Mouse (Mus musculus) heart, embryonic 13.5 days (tissue): ENCODE measurements around the gene Trio. TPM values are rescaled to one million over a fixed set of nuclear protein-coding genes. Genes with fewer than 3 reads are reported as not detected.

Source experiments
- ATAC-seq: fragments of 200-750 bp; cut with Nextera tagmentation; 2 replicates; pipeline ENCODE4 v1.8.0; 2017; ENCODE audit warnings: moderate TSS enrichment; ENCODE audit not compliant: insufficient number of reproducible peaks, low FRiP score, low TSS enrichment; ENCODE audit errors: extremely low read depth
- H3K27ac ChIP-seq: fragments of 300-500 bp; sonication (generic); replicated peaks from 2 replicates; pipeline ENCODE4 v1.5.1; 2015; ENCODE audit warnings: moderate library complexity, mild to moderate bottlenecking, inconsistent platforms
- H3K27me3 ChIP-seq: fragments of 300-500 bp; sonication (generic); replicated peaks from 2 replicates; pipeline ENCODE4 v1.6.1; 2015; ENCODE audit warnings: mild to moderate bottlenecking, inconsistent platforms
- H3K36me3 ChIP-seq: fragments of 300-500 bp; sonication (generic); 2 replicates; pipeline ENCODE4 v1.6.1; 2015; ENCODE audit warnings: mild to moderate bottlenecking, inconsistent platforms
- H3K4me1 ChIP-seq: fragments of 300-500 bp; sonication (generic); 2 replicates; pipeline ENCODE4 v1.6.1; 2015; ENCODE audit warnings: inconsistent platforms
- H3K4me2 ChIP-seq: fragments of 300-500 bp; sonication (generic); 2 replicates; pipeline ENCODE4 v1.6.1; 2015; ENCODE audit warnings: inconsistent platforms, mild to moderate bottlenecking, moderate library complexity
- H3K4me3 ChIP-seq: fragments of 300-500 bp; sonication (generic); 2 replicates; pipeline ENCODE4 v1.5.1; 2015; ENCODE audit warnings: moderate library complexity, mild to moderate bottlenecking, inconsistent platforms
- H3K9ac ChIP-seq: fragments of 300-500 bp; sonication (generic); 2 replicates; pipeline ENCODE4 v1.6.1; 2015; ENCODE audit warnings: inconsistent platforms, mild to moderate bottlenecking, moderate library complexity
- H3K9me3 ChIP-seq: fragments of 300-500 bp; sonication (generic); 2 replicates; pipeline ENCODE4 v1.6.1; 2016; ENCODE audit warnings: inconsistent platforms
- whole genome bisulfite sequencing: fragments of 180-500 bp; shearing (Covaris S2); methylation state at CpG from one replicate; pipeline ENCODE4 v1.1.7; 2015; ENCODE audit warnings: mixed read lengths; 5-methylcytosine and 5-hydroxymethylcytosine counted together
- polyA plus RNA-seq: library from polyadenylated mRNA; unstranded; fragments of >200 nt; fragmentation: Nextera tagmentation; extraction: Ambion mirVana; gene quantifications from 2 replicates; pipeline ENCODE4 v1.2.1, GENCODE M21; 2015

Gene Trio
- polyA plus RNA-seq, 1 experiment from 2014 or later = 17.5 TPM

DNA sequence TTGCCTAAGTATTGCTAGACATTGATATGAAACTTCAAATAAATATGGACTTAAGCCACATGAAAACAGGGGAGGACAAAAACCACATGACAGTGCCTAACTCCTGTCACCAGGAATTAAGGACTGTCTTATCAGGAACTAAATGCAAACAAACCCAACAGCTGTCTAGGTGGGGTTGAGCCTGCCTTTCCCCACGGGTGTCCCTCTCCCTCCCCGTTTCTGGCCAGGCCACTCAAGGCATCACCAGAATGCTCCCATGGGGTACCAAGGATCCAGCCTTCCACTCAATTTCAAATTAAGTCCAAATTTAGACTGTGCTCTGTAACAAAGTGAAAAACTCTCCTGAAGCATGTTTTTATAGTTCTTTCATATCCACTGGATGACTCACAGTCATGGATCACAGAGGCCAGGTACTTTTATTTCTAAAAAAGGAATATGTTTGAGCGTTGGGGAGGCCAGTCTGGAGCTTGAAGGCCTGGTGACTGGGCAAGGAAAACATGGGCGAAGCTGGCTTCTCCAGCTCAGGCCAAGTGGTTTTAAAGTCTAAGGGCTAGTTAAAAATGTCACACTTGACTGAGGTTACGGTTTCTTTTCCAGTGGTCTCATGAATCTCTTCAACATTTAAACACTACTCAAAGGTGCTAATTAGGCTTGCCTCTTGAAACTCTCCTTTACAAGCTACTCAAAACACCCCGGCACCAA lies 33.6 kb downstream of the Trio start:
- peaks cover 99% of the 10 kb centered on the region for H3K4me1 ChIP-seq
- H3K27ac ChIP-seq = peak overlapping the region; percentile 32; the same call in 1 of the 2 replicates
- WGBS = 45% methylated on average over 6 of the region's 6 CpGs
- no peak overlapping the region for H3K4me3 ChIP-seq
- no peak for ATAC-seq
- no peak overlapping the region for H3K4me2 ChIP-seq
- peaks cover 5% of the 10 kb centered on the region for H3K36me3 ChIP-seq
- H3K27me3 ChIP-seq = no peaks in the 10 kb centered on the region
- no peaks in the 10 kb centered on the region for H3K9me3 ChIP-seq
- no peak overlapping the region for H3K9ac ChIP-seq

- Histone ChIP-seq H3K27ac (no peak overlapping the region), H3K36me3 (peaks cover 3% of the 10 kb centered on the region), H3K27me3 (no peaks in the 10 kb centered on the region), H3K4me2 (no peak overlapping the region), H3K9ac (no peak overlapping the region), H3K4me1 (peaks cover 98% of the 10 kb centered on the region), H3K9me3 (no peaks in the 10 kb centered on the region), H3K4me3 (no peak overlapping the region)
- 62% methylated on average over 17 of the region's 17 CpGs for WGBS
- no peak for ATAC-seq
Measured at GRCm38 (mm10) chr15:27991066-27991701, 34.5 kb downstream of the Trio start.

DNA sequence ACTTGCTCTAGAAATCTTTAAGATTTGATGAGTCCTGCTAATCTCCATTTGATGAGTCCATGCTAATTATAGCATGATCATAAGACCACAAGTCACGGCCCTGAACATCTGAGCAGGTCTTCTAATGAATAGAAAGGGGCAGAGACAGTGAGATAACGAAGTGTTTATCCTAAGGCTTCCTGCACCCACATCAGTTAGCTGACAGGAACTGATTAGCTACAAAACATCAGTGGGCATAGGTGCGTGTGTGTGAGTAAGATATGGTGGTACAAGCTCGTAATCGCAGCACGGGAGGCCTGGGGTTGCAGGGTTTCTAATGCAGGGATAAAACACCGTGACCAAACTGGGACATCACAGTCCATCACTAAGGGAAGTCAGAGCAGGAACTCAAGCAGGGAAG lies 37.7 kb downstream of the Trio start:
- 30% methylated on average over 7 of the region's 7 CpGs for WGBS
- Histone ChIP-seq H3K4me2 (no peak overlapping the region), H3K4me1 (peaks cover 81% of the 10 kb centered on the region), H3K27ac (no peak overlapping the region), H3K9me3 (no peaks in the 10 kb centered on the region), H3K4me3 (no peak overlapping the region), H3K9ac (no peak overlapping the region), H3K27me3 (no peaks in the 10 kb centered on the region), H3K36me3 (no peaks in the 10 kb centered on the region)
- no peak for ATAC-seq

GRCm38 (mm10) chr15:27984881-27985280 lies 40.8 kb downstream of the Trio start:
- Histone ChIP-seq H3K9ac (no peak overlapping the region), H3K27ac (no peak overlapping the region), H3K9me3 (no peaks in the 10 kb centered on the region), H3K4me1 (peaks cover 78% of the 10 kb centered on the region), H3K27me3 (no peaks in the 10 kb centered on the region), H3K4me3 (no peak overlapping the region), H3K4me2 (no peak overlapping the region), H3K36me3 (no peaks in the 10 kb centered on the region)
- WGBS = 65% methylated on average over 2 of the region's 2 CpGs
- ATAC-seq = no peak

DNA sequence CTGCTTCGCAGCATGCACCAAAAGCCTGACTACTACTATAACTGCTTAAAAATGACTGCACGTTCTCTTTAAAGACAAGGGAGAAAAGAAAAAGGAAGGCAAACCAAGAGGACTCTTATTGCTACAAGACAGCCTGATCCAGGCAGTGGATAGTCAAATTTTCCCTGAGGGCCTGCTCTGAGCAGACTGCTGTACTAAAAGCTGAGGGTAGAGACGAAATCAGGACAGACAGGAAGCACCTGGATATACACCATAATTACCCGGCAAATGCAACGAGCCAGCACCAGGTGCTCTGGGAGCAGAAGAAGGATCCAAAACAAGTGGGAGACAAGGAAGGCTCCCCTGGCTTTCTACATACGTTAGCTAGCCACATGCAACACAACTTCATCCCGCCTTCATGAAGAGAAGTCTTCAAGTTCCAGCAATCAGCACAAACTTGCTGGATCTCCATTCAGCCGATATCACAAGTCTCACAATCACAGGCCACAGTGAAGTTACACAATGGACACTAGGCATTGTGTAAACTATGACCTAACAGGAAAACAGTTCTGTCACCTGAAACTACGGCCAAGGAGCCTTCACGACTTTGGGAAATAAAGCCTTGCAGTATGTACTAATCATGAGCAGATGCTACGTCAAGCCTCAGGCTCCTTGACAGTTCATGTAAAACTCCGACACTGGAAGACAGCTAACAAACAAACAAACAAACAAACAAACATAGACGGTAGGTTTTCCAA lies 43.7 kb downstream of the Trio start:
- 61% methylated on average over 13 of the region's 13 CpGs for WGBS
- Histone ChIP-seq H3K4me2 (no peak overlapping the region), H3K27me3 (no peaks in the 10 kb centered on the region), H3K9me3 (no peaks in the 10 kb centered on the region), H3K36me3 (no peaks in the 10 kb centered on the region), H3K4me1 (peaks cover 70% of the 10 kb centered on the region), H3K9ac (peak overlapping the region; percentile 21; the same call in 1 of the 2 replicates), H3K4me3 (no peak overlapping the region), H3K27ac (no peak overlapping the region)
- ATAC-seq = no peak

DNA sequence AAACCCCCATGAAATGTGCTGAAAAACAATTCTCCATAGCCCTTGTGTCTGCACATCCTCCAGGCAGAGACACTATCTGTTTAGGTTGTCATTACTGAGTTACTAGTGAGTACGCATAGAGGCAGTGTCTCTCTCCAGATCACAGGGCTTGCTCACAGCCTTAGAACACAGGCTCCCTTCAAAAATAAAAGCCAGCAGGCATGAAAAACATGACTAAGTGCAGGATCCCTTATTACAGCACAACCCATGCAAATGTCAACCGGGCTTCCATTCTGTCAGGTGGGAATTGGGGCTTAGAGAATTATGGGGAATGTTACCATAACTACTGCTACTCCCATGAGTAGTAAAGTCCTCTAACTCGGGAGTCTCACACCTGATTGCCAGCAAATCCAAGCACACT lies 44.4 kb downstream of the Trio start:
- 0 out of 2 replicates have a peak, but pooled peaks cover under 1% of the 10 kb centered on the region for H3K9me3 ChIP-seq
- no peak for ATAC-seq
- no peak overlapping the region for H3K4me2 ChIP-seq
- no peak overlapping the region for H3K27ac ChIP-seq
- H3K9ac ChIP-seq = no peak overlapping the region
- 51% methylated on average over 3 of the region's 3 CpGs for WGBS
- no peak overlapping the region for H3K4me3 ChIP-seq
- H3K27me3 ChIP-seq = no peaks in the 10 kb centered on the region
- no peaks in the 10 kb centered on the region for H3K36me3 ChIP-seq
- peaks cover 68% of the 10 kb centered on the region for H3K4me1 ChIP-seq

GRCm38 (mm10) chr15:27980436-27980835 lies 45.2 kb downstream of the Trio start:
- 80% methylated on average over 13 of the region's 13 CpGs for WGBS
- Histone ChIP-seq H3K36me3 (0 out of 2 replicates have a peak, but pooled peaks cover 1% of the 10 kb centered on the region), H3K27me3 (no peaks in the 10 kb centered on the region), H3K4me2 (no peak overlapping the region), H3K27ac (no peak overlapping the region), H3K9ac (no peak overlapping the region), H3K9me3 (0 out of 2 replicates have a peak, but pooled peaks cover 5% of the 10 kb centered on the region), H3K4me3 (no peak overlapping the region), H3K4me1 (peaks cover 68% of the 10 kb centered on the region)
- ATAC-seq = no peak

DNA sequence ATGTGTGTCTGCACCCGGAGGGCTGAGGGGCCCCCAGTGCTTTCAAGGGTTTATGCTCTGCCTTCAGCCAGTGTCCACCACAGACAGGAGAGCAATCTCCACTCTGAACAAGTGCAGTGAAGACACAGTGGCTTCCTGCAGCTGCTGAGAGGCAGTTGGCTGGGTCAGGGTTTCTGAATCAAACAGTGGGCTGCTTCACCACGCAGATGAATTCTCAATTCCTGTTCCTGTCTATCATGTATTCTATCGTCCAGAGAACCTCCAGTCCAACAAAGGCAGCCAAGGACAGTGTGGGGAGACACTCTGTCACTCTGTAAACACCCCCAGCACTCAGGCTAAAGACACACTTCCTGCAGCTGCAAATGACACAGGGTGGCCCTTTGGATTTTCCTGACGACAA lies 48.7 kb downstream of the Trio start:
- Histone ChIP-seq H3K9me3 (0 out of 2 replicates have a peak, but pooled peaks cover 9% of the 10 kb centered on the region), H3K27ac (no peak overlapping the region), H3K4me1 (peaks cover 47% of the 10 kb centered on the region), H3K36me3 (0 out of 2 replicates have a peak, but pooled peaks cover 5% of the 10 kb centered on the region), H3K4me2 (no peak overlapping the region), H3K9ac (no peak overlapping the region), H3K4me3 (no peak overlapping the region), H3K27me3 (no peaks in the 10 kb centered on the region)
- WGBS = 49% methylated on average over 4 of the region's 4 CpGs
- no peak for ATAC-seq

- Histone ChIP-seq H3K9me3 (0 out of 2 replicates have a peak, but pooled peaks cover 9% of the 10 kb centered on the region), H3K4me1 (peaks cover 41% of the 10 kb centered on the region), H3K9ac (no peak overlapping the region), H3K27ac (no peak overlapping the region), H3K4me2 (no peak overlapping the region), H3K4me3 (no peak overlapping the region), H3K36me3 (0 out of 2 replicates have a peak, but pooled peaks cover 5% of the 10 kb centered on the region), H3K27me3 (no peaks in the 10 kb centered on the region)
- no peak for ATAC-seq
Measured at GRCm38 (mm10) chr15:27976366-27976765, 49.3 kb downstream of the Trio start.

GRCm38 (mm10) chr15:27974637-27975036 lies 51.0 kb downstream of the Trio start:
- no peak overlapping the region for H3K27ac ChIP-seq
- no peak for ATAC-seq
- WGBS = 83% methylated on average over 8 of the region's 8 CpGs
- no peaks in the 10 kb centered on the region for H3K27me3 ChIP-seq
- H3K9me3 ChIP-seq = 0 out of 2 replicates have a peak, but pooled peaks cover 9% of the 10 kb centered on the region
- H3K9ac ChIP-seq = no peak overlapping the region
- H3K36me3 ChIP-seq = 0 out of 2 replicates have a peak, but pooled peaks cover 5% of the 10 kb centered on the region
- no peak overlapping the region for H3K4me3 ChIP-seq
- peaks cover 26% of the 10 kb centered on the region for H3K4me1 ChIP-seq
- no peak overlapping the region for H3K4me2 ChIP-seq

GRCm38 (mm10) chr15:27968183-27968582 lies 57.5 kb downstream of the Trio start:
- no peak for ATAC-seq
- WGBS = 77% methylated on average over 8 of the region's 8 CpGs

More at GRCm38 (mm10) chr15:27968183-27968582, 57.5 kb downstream of the Trio start:
- Histone ChIP-seq H3K27me3 (no peaks in the 10 kb centered on the region), H3K4me1 (peaks cover 52% of the 10 kb centered on the region), H3K27ac (no peak overlapping the region), H3K4me2 (no peak overlapping the region), H3K4me3 (no peak overlapping the region), H3K9ac (no peak overlapping the region), H3K36me3 (no peaks in the 10 kb centered on the region), H3K9me3 (no peaks in the 10 kb centered on the region)
